Mouse (Mus musculus): ENCODE measurements at regions not wholly inside any gene's neighbourhood (a gene's known extent, or its start where the extent isn't known, plus 50 kb on each side); places are given as distances from the start of the nearest gene placed in this dataset.

GRCm38 (mm10) chr5:149338016-149338696, 73.4 kb upstream of the Medag start:
- Histone ChIP-seq H3K9me3 (ENCODE audit: control insufficient read depth, low read length) (no peaks in the 10 kb centered on the region), H3K27me3 (ENCODE audit: control insufficient read depth, insufficient read depth, low read length) (no peaks in the 10 kb centered on the region), H3K36me3 (ENCODE audit: control insufficient read depth, insufficient read depth, low read length) (no peaks in the 10 kb centered on the region), H3K4me3 (ENCODE audit: low read depth, low read length) (no peak overlapping the region), H3K9ac (ENCODE audit: low read length) (no peak overlapping the region), H3K4me1 (ENCODE audit: control insufficient read depth, insufficient read depth, low read length) (no peaks in the 10 kb centered on the region), H3K4me2 (no peak overlapping the region), H3K27ac (ENCODE audit: low read depth, low read length) (no peak overlapping the region)
- 68% methylated on average over 15 of the region's 15 CpGs for WGBS
- ATAC-seq (ENCODE audit: low FRiP score) = no peak
- no peak for DNase-seq (ENCODE audit: low spot score, missing footprints)

- Histone ChIP-seq H3K4me2 (no peak overlapping the region), H3K27me3 (ENCODE audit: control insufficient read depth, insufficient read depth, low read length) (no peaks in the 10 kb centered on the region), H3K4me3 (ENCODE audit: low read depth, low read length) (no peak overlapping the region), H3K9ac (ENCODE audit: low read length) (no peak overlapping the region), H3K9me3 (ENCODE audit: control insufficient read depth, low read length) (no peaks in the 10 kb centered on the region), H3K36me3 (ENCODE audit: control insufficient read depth, insufficient read depth, low read length) (no peaks in the 10 kb centered on the region), H3K27ac (ENCODE audit: low read depth, low read length) (no peak overlapping the region), H3K4me1 (ENCODE audit: control insufficient read depth, insufficient read depth, low read length) (no peaks in the 10 kb centered on the region)
- WGBS = 69% methylated on average over 5 of the region's 5 CpGs
- DNase-seq (ENCODE audit: low spot score, missing footprints) (no peak), ATAC-seq (ENCODE audit: low FRiP score) (no peak)
Observed at GRCm38 (mm10) chr5:149338697-149339078, 72.9 kb upstream of the Medag start.

GRCm38 (mm10) chr5:149340361-149340760, 71.2 kb upstream of the Medag start:
- DNase-seq (ENCODE audit: low spot score, missing footprints) (no peak), ATAC-seq (ENCODE audit: low FRiP score) (no peak)
- no peaks in the 10 kb centered on the region for H3K36me3 ChIP-seq (ENCODE audit: control insufficient read depth, insufficient read depth, low read length)
- H3K4me1 ChIP-seq (ENCODE audit: control insufficient read depth, insufficient read depth, low read length) = no peaks in the 10 kb centered on the region
- no peak overlapping the region for H3K4me2 ChIP-seq
- H3K9ac ChIP-seq (ENCODE audit: low read length) = no peak overlapping the region
- WGBS = 89% methylated on average over 7 of the region's 7 CpGs
- H3K27me3 ChIP-seq (ENCODE audit: control insufficient read depth, insufficient read depth, low read length) = no peaks in the 10 kb centered on the region
- no peak overlapping the region for H3K4me3 ChIP-seq (ENCODE audit: low read depth, low read length)
- H3K27ac ChIP-seq (ENCODE audit: low read depth, low read length) = no peak overlapping the region
- H3K9me3 ChIP-seq (ENCODE audit: control insufficient read depth, low read length) = no peaks in the 10 kb centered on the region

GRCm38 (mm10) chr5:149341461-149341860, 70.1 kb upstream of the Medag start:
- Histone ChIP-seq H3K4me3 (ENCODE audit: low read depth, low read length) (no peak overlapping the region), H3K27me3 (ENCODE audit: control insufficient read depth, insufficient read depth, low read length) (no peaks in the 10 kb centered on the region), H3K4me1 (ENCODE audit: control insufficient read depth, insufficient read depth, low read length) (no peaks in the 10 kb centered on the region), H3K9ac (ENCODE audit: low read length) (no peak overlapping the region), H3K27ac (ENCODE audit: low read depth, low read length) (no peak overlapping the region), H3K36me3 (ENCODE audit: control insufficient read depth, insufficient read depth, low read length) (no peaks in the 10 kb centered on the region), H3K9me3 (ENCODE audit: control insufficient read depth, low read length) (no peaks in the 10 kb centered on the region), H3K4me2 (no peak overlapping the region)
- DNase-seq (ENCODE audit: low spot score, missing footprints) (no peak), ATAC-seq (ENCODE audit: low FRiP score) (no peak)
- 63% methylated on average over 6 of the region's 6 CpGs for WGBS

GRCm38 (mm10) chr5:149343610-149344527, 67.7 kb upstream of the Medag start:
- 87% methylated on average over 21 of the region's 21 CpGs for WGBS
- no peaks in the 10 kb centered on the region for H3K4me1 ChIP-seq (ENCODE audit: control insufficient read depth, insufficient read depth, low read length)
- no peak overlapping the region for H3K4me3 ChIP-seq (ENCODE audit: low read depth, low read length)
- H3K27ac ChIP-seq (ENCODE audit: low read depth, low read length) = no peak overlapping the region
- no peak for DNase-seq (ENCODE audit: low spot score, missing footprints)
- H3K9ac ChIP-seq (ENCODE audit: low read length) = no peak overlapping the region
- no peaks in the 10 kb centered on the region for H3K9me3 ChIP-seq (ENCODE audit: control insufficient read depth, low read length)
- H3K36me3 ChIP-seq (ENCODE audit: control insufficient read depth, insufficient read depth, low read length) = no peaks in the 10 kb centered on the region
- no peaks in the 10 kb centered on the region for H3K27me3 ChIP-seq (ENCODE audit: control insufficient read depth, insufficient read depth, low read length)
- no peak for ATAC-seq (ENCODE audit: low FRiP score)
- no peak overlapping the region for H3K4me2 ChIP-seq

GRCm38 (mm10) chr5:149344528-149344855, 67.1 kb upstream of the Medag start:
- Histone ChIP-seq H3K9me3 (ENCODE audit: control insufficient read depth, low read length) (no peaks in the 10 kb centered on the region), H3K4me1 (ENCODE audit: control insufficient read depth, insufficient read depth, low read length) (no peaks in the 10 kb centered on the region), H3K27me3 (ENCODE audit: control insufficient read depth, insufficient read depth, low read length) (no peaks in the 10 kb centered on the region), H3K36me3 (ENCODE audit: control insufficient read depth, insufficient read depth, low read length) (no peaks in the 10 kb centered on the region), H3K4me2 (no peak overlapping the region), H3K4me3 (ENCODE audit: low read depth, low read length) (no peak overlapping the region), H3K9ac (ENCODE audit: low read length) (no peak overlapping the region), H3K27ac (ENCODE audit: low read depth, low read length) (no peak overlapping the region)
- ATAC-seq (ENCODE audit: low FRiP score) = no peak
- no peak for DNase-seq (ENCODE audit: low spot score, missing footprints)
- WGBS = 89% methylated on average over 4 of the region's 4 CpGs

GRCm38 (mm10) chr5:149345161-149345560, 66.4 kb upstream of the Medag start:
- Histone ChIP-seq H3K36me3 (ENCODE audit: control insufficient read depth, insufficient read depth, low read length) (no peaks in the 10 kb centered on the region), H3K9ac (ENCODE audit: low read length) (no peak overlapping the region), H3K4me2 (no peak overlapping the region), H3K27me3 (ENCODE audit: control insufficient read depth, insufficient read depth, low read length) (no peaks in the 10 kb centered on the region), H3K4me3 (ENCODE audit: low read depth, low read length) (no peak overlapping the region), H3K4me1 (ENCODE audit: control insufficient read depth, insufficient read depth, low read length) (no peaks in the 10 kb centered on the region), H3K27ac (ENCODE audit: low read depth, low read length) (no peak overlapping the region), H3K9me3 (ENCODE audit: control insufficient read depth, low read length) (no peaks in the 10 kb centered on the region)
- no peak for ATAC-seq (ENCODE audit: low FRiP score)
- WGBS = 89% methylated on average over 6 of the region's 6 CpGs
- no peak for DNase-seq (ENCODE audit: low spot score, missing footprints)

GRCm38 (mm10) chr5:149349685-149350084, 61.9 kb upstream of the Medag start:
- Histone ChIP-seq H3K9me3 (ENCODE audit: control insufficient read depth, low read length) (no peaks in the 10 kb centered on the region), H3K4me2 (no peak overlapping the region), H3K4me1 (ENCODE audit: control insufficient read depth, insufficient read depth, low read length) (peaks cover 7% of the 10 kb centered on the region), H3K9ac (ENCODE audit: low read length) (no peak overlapping the region), H3K27me3 (ENCODE audit: control insufficient read depth, insufficient read depth, low read length) (no peaks in the 10 kb centered on the region), H3K36me3 (ENCODE audit: control insufficient read depth, insufficient read depth, low read length) (no peaks in the 10 kb centered on the region), H3K27ac (ENCODE audit: low read depth, low read length) (no peak overlapping the region), H3K4me3 (ENCODE audit: low read depth, low read length) (no peak overlapping the region)
- WGBS = 76% methylated on average over 8 of the region's 8 CpGs
- ATAC-seq (ENCODE audit: low FRiP score) (no peak), DNase-seq (ENCODE audit: low spot score, missing footprints) (no peak)

- peak overlapping the region; percentile 20; the same call in 1 of the 2 replicates for H3K9ac ChIP-seq (ENCODE audit: low read length)
- DNase-seq (ENCODE audit: low spot score, missing footprints) = no peak
- H3K36me3 ChIP-seq (ENCODE audit: control insufficient read depth, insufficient read depth, low read length) = no peaks in the 10 kb centered on the region
- no peak overlapping the region for H3K4me3 ChIP-seq (ENCODE audit: low read depth, low read length)
- H3K9me3 ChIP-seq (ENCODE audit: control insufficient read depth, low read length) = no peaks in the 10 kb centered on the region
- H3K4me2 ChIP-seq = no peak overlapping the region
- WGBS = 53% methylated on average over 14 of the region's 14 CpGs
- H3K27me3 ChIP-seq (ENCODE audit: control insufficient read depth, insufficient read depth, low read length) = no peaks in the 10 kb centered on the region
- ATAC-seq (ENCODE audit: low FRiP score) = peak; percentile 80
- H3K4me1 ChIP-seq (ENCODE audit: control insufficient read depth, insufficient read depth, low read length) = peaks cover 7% of the 10 kb centered on the region
- peak overlapping the region; percentile 20; the same call in 1 of the 2 replicates for H3K27ac ChIP-seq (ENCODE audit: low read depth, low read length)
Observed at GRCm38 (mm10) chr5:149353039-149353655, 58.4 kb upstream of the Medag start.
